Mouse (Mus musculus) small intestine, adult 2 months (tissue): Measurements from ENCODE around the gene G430095P16Rik.

ENCODE experiments used
- CTCF ChIP-seq: fragments of 200-500 bp; IDR thresholded peaks from 2 replicates; pipeline ENCODE4 v1.5.1; 2012; ENCODE audit warnings: low read depth, mild to moderate bottlenecking, control low read depth, inconsistent platforms, low read length, moderate library complexity, mixed read lengths; ENCODE audit not compliant: insufficient replicate concordance, insufficient read length; ENCODE audit errors: extremely low read depth
- POLR2A ChIP-seq: fragments of 200-500 bp; IDR thresholded peaks from 2 replicates; pipeline ENCODE4 v1.6.1; 2012; ENCODE audit warnings: low read depth, mild to moderate bottlenecking, control low read depth, inconsistent platforms, low read length, moderate library complexity

DNA sequence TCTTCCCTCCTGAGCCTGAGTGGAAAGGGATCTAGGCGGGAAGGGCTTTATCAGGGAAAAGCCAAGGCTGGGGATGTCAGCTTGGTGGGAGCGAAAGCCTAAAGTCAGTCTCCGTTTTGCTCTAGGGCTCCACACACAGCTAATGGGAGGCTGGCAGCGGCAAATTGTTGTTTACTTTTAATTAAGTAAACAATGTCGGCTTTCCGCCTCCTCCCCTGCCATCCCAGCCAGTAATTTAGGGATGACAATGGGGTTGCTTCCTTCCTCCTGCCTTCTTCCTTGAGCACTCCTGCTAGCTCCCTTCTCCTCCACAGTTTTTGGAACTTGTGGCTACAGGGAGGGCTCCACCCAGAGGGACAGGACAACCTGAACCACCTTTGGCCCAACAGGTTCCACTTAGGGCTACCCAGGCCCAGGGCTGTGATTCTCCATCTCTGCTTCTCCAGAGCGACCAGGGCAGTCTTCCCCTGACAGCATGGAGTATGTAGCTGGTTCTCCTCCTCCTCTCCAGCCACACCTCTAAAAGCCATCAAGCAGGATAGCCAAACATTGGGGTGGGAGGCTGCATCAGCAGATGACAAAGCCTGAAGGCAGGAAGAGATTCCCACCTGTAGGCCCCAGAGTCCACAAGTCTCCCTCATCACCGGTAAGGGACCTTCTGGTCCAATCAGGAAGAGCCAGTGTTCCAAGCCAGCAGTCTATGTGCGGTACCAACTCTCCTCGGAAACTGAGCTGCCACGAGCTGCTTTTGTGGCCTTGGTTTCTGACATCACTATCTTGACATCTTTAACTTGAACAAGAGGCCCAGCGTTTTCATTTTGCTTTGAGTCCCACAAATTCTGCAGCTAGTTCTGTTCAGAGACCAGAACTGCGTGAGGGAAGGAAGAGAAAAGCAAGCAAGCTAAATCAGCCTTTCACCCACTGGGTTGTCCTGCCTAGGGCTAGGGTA, 18.4 kb downstream of the G430095P16Rik start:
- no peak for TF ChIP-seq CTCF
- TF ChIP-seq POLR2A = no peak
